16 mouse cellular contexts compared by ENCODE assay signal in genomic region chr3:101803764-101804163, GRCm38 (mm10). TPM values are rescaled to one million over a fixed set of nuclear protein-coding genes. Genes with fewer than 3 reads are reported as not detected.
DNase-seq lines count a peak whose midpoint lies in the region; ATAC-seq lines count a peak whose summit lies in the region.
"Had no signal": no experiment of that assay in that cellular context is flagged by ENCODE, and none has a peak within 500 bp of the region (broad histone marks: within the 10 kb centered on the region; RNA-seq: fewer than 3 reads in every experiment).

No protein-coding gene starts in this region.

- H3K4me2 ChIP-seq in heart, embryonic 12.5 days, result peak overlapping the region; percentile 37
- H3K4me2 ChIP-seq in heart, embryonic 16.5 days (ENCODE audit: low read depth, low read length), result peak overlapping the region; percentile 35
- H3K4me2 ChIP-seq: forebrain, embryonic 12.5 days; liver, embryonic 15.5 days; midbrain, embryonic 15.5 days had no signal

- WGBS in heart, embryonic 12.5 days, result 33% methylated on average over 6 of the region's 6 CpGs
- 53% methylated on average over 6 of the region's 6 CpGs for WGBS in heart, embryonic 16.5 days

- no peaks in the 10 kb centered on the region for H3K27me3 ChIP-seq in heart, embryonic 12.5 days (replicated peaks)
- H3K27me3 ChIP-seq in heart, embryonic 16.5 days (ENCODE audit: control insufficient read depth, insufficient read depth, low read length), result no peaks in the 10 kb centered on the region
- H3K27me3 ChIP-seq: liver, embryonic 15.5 days; midbrain, embryonic 15.5 days had no signal

- no peak overlapping the region for H3K4me3 ChIP-seq in heart, embryonic 12.5 days
- H3K4me3 ChIP-seq in heart, embryonic 16.5 days (ENCODE audit: low read length), result no peak overlapping the region
- H3K4me3 ChIP-seq: forebrain, embryonic 12.5 days; liver, embryonic 15.5 days; megakaryocyte, embryonic 14.5 days; midbrain, embryonic 15.5 days had no signal

- intact Hi-C loops in heart, postnatal 36 days (cut with DNase I), result loop anchor here (5.0 kb wide), 1 partner anchor 96 kb away; no protein-coding TSS in a partner anchor

- peaks cover 86% of the 10 kb centered on the region for H3K4me1 ChIP-seq in heart, embryonic 12.5 days (replicated peaks)
- peaks cover 61% of the 10 kb centered on the region for H3K4me1 ChIP-seq in heart, embryonic 16.5 days (ENCODE audit: control insufficient read depth, insufficient read depth, low read length)

- ATAC-seq in heart, embryonic 12.5 days (ENCODE audit: insufficient number of reproducible peaks, low FRiP score), result no peak
- no peak for ATAC-seq in heart, embryonic 16.5 days (replicated peaks; ENCODE audit: extremely low read depth, insufficient read depth, low FRiP score)
- ATAC-seq: hindbrain, embryonic 16.5 days; midbrain, embryonic 15.5 days had no signal

- peak overlapping the region; percentile 95 for H3K27ac ChIP-seq in heart, embryonic 12.5 days (ENCODE audit: poor library complexity, severe bottlenecking)
- H3K27ac ChIP-seq in heart, embryonic 16.5 days (ENCODE audit: low read length), result peak overlapping the region; percentile 98
- H3K27ac ChIP-seq: forebrain, embryonic 12.5 days; liver, embryonic 15.5 days; midbrain, embryonic 15.5 days had no signal

- no peaks in the 10 kb centered on the region for H3K36me3 ChIP-seq in heart, embryonic 12.5 days
- no peaks in the 10 kb centered on the region for H3K36me3 ChIP-seq in heart, embryonic 16.5 days (ENCODE audit: control insufficient read depth, insufficient read depth)
- H3K36me3 ChIP-seq: forebrain, embryonic 12.5 days; liver, embryonic 15.5 days; midbrain, embryonic 15.5 days had no signal

- DNase-seq in heart, postnatal 36 days, result no peak
- peak; percentile 59 for DNase-seq in ZHBTc4 (ENCODE audit: low read depth, low spot score)
- DNase-seq in ovary, postnatal 14 days (ENCODE audit: low spot score), result no peak
- no peak for DNase-seq in adrenal gland, postnatal 4 days (ENCODE audit: low spot score in 2 of 2)
- no peak for DNase-seq in spleen, postnatal 4 days (ENCODE audit: low spot score in 2 of 2)
- DNase-seq: kidney, adult 2 months; kidney, postnatal 36 days; thymus, adult 18-20 months had no signal

- H3K9me3 ChIP-seq in heart, embryonic 12.5 days (replicated peaks), result no peaks in the 10 kb centered on the region
- no peaks in the 10 kb centered on the region for H3K9me3 ChIP-seq in heart, embryonic 16.5 days (replicated peaks; ENCODE audit: control insufficient read depth, low read length)
- H3K9me3 ChIP-seq: forebrain, embryonic 12.5 days; liver, embryonic 15.5 days; megakaryocyte, embryonic 14.5 days; midbrain, embryonic 15.5 days had no signal

- H3K9ac ChIP-seq in heart, embryonic 12.5 days, result peak overlapping the region; percentile 38
- peak overlapping the region; percentile 43 for H3K9ac ChIP-seq in heart, embryonic 16.5 days (ENCODE audit: low read length)
- H3K9ac ChIP-seq: forebrain, embryonic 12.5 days; liver, embryonic 15.5 days; midbrain, embryonic 15.5 days had no signal

RNA-seq across cellular contexts. Expression of gene Mab21l3, which starts 45.0 kb away (rescaled TPM):
- 0.32 and 0.62 TPM in 2 replicates for polyA plus RNA-seq in heart, embryonic 12.5 days (2016; fragmentation: Nextera tagmentation; extraction: Ambion mirVana)
- not detected for total RNA-seq in heart, postnatal 36 days (2021)
- 0.29 and 0.38 TPM in 2 replicates for polyA plus RNA-seq in heart, embryonic 16.5 days (2015; fragmentation: Nextera tagmentation; extraction: Ambion mirVana)
- 1 to 10 TPM; 1.0 to 1.1 TPM for total RNA-seq in adrenal gland, postnatal 4 days (2021)
- total RNA-seq: left cerebral cortex, postnatal 10 days had no signal
- polyA plus RNA-seq: liver, embryonic 15.5 days had no signal
